Mouse (Mus musculus) layer of hippocampus, postnatal 10 days (tissue): ENCODE measurements around the gene Fgfr4. TPM values are rescaled to one million over a fixed set of nuclear protein-coding genes. Genes with fewer than 3 reads are reported as not detected.

Experiments
- DNase-seq, 2 experiments: peaks; one replicate each; pipeline ENCODE4 v3.0.0; 2021; ENCODE audit warnings: low spot score in 2 of 2
- total RNA-seq, 2 experiments: library from RNA; stranded (reverse); gene quantifications; 2 replicates each; pipeline ENCODE4 v1.2.3; 2021

Fgfr4 gene
- total RNA-seq, 2 experiments from 2014 or later, result 0.41 to 0.58 TPM

- peak in 1 of 2 experiments; percentile 11 for DNase-seq
Measured at GRCm38 (mm10) chr13:55208837-55209648, 56.6 kb downstream of the Fgfr4 start.

- DNase-seq, result peak in 1 of 2 experiments; percentile 23
Measured at GRCm38 (mm10) chr13:55209649-55210192, 57.3 kb downstream of the Fgfr4 start, which contains the start of gene Nsd1. Gene Nsd1 (plus strand): TSS chr13:55209782.

DNA sequence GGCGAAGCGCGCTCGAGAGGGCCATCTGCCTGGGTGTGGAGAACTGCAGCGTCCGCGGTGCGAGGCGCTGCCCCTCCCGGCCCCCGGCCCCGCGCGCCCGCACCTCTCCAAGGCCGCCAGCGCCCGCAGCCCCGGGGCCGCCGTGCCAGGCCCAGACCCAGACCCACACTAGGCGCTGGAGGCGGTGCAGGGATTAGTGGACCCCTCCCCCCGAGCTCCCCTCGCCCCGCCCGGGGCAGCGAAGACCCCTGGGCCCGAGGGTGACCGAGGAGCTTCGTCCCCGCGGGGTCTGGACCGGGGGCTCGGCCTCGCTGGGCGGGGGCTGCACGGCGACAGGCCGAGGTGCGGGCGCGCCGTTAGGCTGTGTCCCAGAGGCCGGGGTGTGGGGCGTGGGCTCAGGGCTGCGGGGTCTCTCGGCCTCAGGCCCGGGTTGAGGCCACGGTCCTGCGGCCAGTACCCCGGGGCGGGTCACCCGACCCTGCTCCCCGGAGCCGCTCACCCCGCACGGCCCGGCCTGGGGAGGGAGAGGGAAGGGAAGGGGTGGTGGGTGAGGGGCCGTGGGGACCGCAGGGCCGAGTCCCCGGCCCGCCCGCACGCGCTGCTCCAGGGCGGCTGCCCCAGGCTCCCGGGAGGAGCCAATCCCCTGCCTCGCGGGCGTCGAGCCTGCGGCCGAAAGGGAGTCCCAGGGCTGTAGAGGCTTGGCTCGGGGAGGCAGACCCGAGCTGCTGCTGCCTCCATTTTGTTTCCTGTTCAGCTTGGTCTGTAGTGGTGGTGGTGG lies 57.9 kb downstream of the Fgfr4 start:
- DNase-seq, result peak; percentile 67 to 73

GRCm38 (mm10) chr13:55210971-55211220 lies 58.5 kb downstream of the Fgfr4 start:
- peak; percentile 76 to 84 for DNase-seq

GRCm38 (mm10) chr13:55211221-55212010 lies 59.0 kb downstream of the Fgfr4 start:
- peak; percentile 77 to 85 for DNase-seq

DNA sequence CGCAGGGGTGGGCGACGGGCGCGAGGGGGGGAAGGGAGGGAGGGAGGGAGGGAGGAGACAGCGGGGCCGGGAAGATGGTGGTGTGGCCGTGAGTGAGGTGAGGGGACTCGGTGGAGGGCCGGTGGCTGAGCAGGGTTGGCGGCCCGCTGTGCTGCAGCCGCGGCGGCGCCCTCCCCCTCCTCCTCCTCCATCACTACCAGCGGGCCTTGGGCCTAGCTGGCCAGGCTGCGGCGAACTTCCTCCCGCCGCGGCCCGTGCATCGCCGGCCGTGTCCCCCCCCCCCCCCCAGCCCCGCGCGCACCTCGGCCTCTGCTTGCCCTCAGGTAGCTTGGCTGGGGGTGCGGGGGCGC lies 59.5 kb downstream of the Fgfr4 start:
- DNase-seq, result no peak

DNA sequence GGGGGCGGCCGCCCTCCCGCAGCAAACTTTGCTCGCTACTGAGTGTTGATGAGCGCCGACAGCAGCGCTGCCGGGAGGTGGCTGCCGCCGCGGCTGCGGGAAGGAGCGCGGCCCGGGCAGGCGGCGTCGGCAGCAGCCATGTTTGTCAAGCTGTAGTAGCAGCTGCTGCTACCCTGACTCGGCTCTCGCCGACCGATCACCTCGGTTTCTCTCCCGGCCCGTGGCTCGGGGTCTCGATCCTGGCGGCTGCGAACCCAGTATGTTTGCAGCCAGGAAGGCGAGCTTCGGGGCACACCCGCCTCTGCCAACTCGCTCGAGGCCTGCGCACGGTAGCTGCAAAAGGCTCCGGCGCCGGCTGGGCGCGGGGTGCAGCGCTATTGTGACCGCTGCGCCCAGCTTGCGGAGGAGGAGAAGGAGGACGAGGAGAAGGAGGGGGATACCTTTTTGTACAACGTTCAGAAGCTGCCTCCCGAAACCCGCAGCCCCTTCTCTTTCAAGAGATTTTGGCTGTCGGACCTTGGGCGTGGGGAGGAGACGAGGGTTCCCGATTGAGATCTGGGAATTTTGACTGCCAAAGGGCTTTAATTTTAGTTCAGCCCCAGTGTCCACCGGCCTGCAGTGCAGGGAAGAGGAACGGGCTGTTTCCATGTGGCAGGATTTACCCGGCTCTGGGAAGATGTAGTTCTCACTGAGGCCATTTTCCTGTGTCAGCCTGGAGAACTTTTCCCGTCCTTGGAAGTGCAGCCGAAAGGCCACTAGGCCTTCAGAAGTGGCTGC lies 60.1 kb downstream of the Fgfr4 start:
- DNase-seq, result peak; percentile 73 to 76

- DNase-seq, result no peak
Measured at GRCm38 (mm10) chr13:55213138-55213806, 60.8 kb downstream of the Fgfr4 start.

Other genes starting within 250 kb of the Fgfr4 start
- 10 to 100 TPM; 89.8 to 92.8 TPM for gene Unc5a, start 203.2 kb upstream of the Fgfr4 start, total RNA-seq
- 1 to 10 TPM; 1.7 to 2.6 TPM for gene Hk3, start 131.3 kb upstream of the Fgfr4 start, total RNA-seq
- 10 to 100 TPM; 19.1 to 20.4 TPM for gene Uimc1, start 52.3 kb upstream of the Fgfr4 start, total RNA-seq
- 10 to 100 TPM; 50.4 to 50.8 TPM for gene Zfp346, start 47.3 kb upstream of the Fgfr4 start, total RNA-seq
- not detected for gene Gm17617, start 19.1 kb upstream of the Fgfr4 start, total RNA-seq
- gene Nsd1, start 57.1 kb downstream of the Fgfr4 start, total RNA-seq, result 100 to 1,000 TPM; 153 to 156 TPM
- 100 to 1,000 TPM; 169 to 177 TPM for gene Prelid1, start 167.9 kb downstream of the Fgfr4 start, total RNA-seq
- 10 to 100 TPM; 62.4 to 66.9 TPM for gene Rab24, start 169.3 kb downstream of the Fgfr4 start, total RNA-seq
- 1 to 10 TPM; 2.4 to 2.9 TPM for gene Mxd3, start 177.2 kb downstream of the Fgfr4 start, total RNA-seq
- 10 to 100 TPM; 44.7 to 49.4 TPM for gene Lman2, start 210.1 kb downstream of the Fgfr4 start, total RNA-seq
- 10 to 100 TPM; 28.6 to 37.0 TPM for gene Rgs14, start 217.1 kb downstream of the Fgfr4 start, total RNA-seq
- not detected for gene Slc34a1, start 245.5 kb downstream of the Fgfr4 start, total RNA-seq